Mouse (Mus musculus) lung, postnatal 0 days (tissue): ENCODE measurements at regions not wholly inside any gene's neighbourhood (a gene's known extent, or its start where the extent isn't known, plus 50 kb on each side); places are given as distances from the start of the nearest gene placed in this dataset.

Source experiments
- CTCF ChIP-seq: IDR thresholded peaks from 2 replicates; pipeline ENCODE4 v1.5.1; 2016; ENCODE audit warnings: antibody characterized with exemption, mild to moderate bottlenecking
- EP300 ChIP-seq: IDR thresholded peaks from 2 replicates; pipeline ENCODE4 v1.6.1; 2016; ENCODE audit warnings: antibody characterized with exemption, mild to moderate bottlenecking, control low read depth

DNA sequence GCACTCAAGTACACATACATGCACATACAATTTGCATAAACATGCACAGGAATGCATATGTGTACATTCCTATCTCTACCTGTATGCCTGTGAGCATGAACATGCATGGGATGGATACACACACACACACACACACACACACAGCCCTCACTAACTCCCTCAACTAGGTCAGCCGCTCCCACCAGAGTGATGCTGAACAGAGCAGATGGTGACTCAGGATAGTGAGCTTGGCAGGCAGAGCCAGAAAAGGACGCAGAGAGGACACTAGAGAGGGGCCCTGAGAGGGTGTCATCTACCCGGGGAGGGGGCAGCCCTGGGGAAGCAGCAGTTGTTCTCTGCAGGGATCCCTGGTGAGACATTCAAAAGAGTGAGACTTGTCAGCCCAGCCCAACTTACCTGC, 85.6 kb upstream of the Nectin1 start:
- TF ChIP-seq CTCF = no peak
- TF ChIP-seq EP300 = no peak
